Mouse (Mus musculus): Measurements from ENCODE around the gene Rundc3a. TPM values are rescaled to one million over a fixed set of nuclear protein-coding genes. Genes with fewer than 3 reads are reported as not detected.
A peak's percentile ranks its signal among the peaks of the same experiment; 100 is the strongest.

Gene Rundc3a
- total RNA-seq, 2 experiments from 2014 or later: not detected

- ATAC-seq (replicated peaks; ENCODE audit: poor library complexity, severe bottlenecking): no peak
Observed at GRCm38 (mm10) chr11:102431728-102432114, 38.5 kb downstream of the Rundc3a start.

- peak; percentile 47 for ATAC-seq (replicated peaks; ENCODE audit: poor library complexity, severe bottlenecking)
Observed at GRCm38 (mm10) chr11:102432115-102432843, 39.1 kb downstream of the Rundc3a start.

GRCm38 (mm10) chr11:102432896-102433295 is 39.7 kb downstream of the Rundc3a start:
- no peak for ATAC-seq (replicated peaks; ENCODE audit: poor library complexity, severe bottlenecking)

- no peak for ATAC-seq (replicated peaks; ENCODE audit: poor library complexity, severe bottlenecking)
Observed at GRCm38 (mm10) chr11:102433866-102434265, 40.7 kb downstream of the Rundc3a start.

- 0 out of 2 replicates have a peak, but pooled peaks have one; percentile 11 for ATAC-seq (replicated peaks; ENCODE audit: poor library complexity, severe bottlenecking)
Observed at GRCm38 (mm10) chr11:102434406-102434805, 41.2 kb downstream of the Rundc3a start.

GRCm38 (mm10) chr11:102434816-102435705 is 41.9 kb downstream of the Rundc3a start:
- ATAC-seq (replicated peaks; ENCODE audit: poor library complexity, severe bottlenecking): no peak

- ATAC-seq (replicated peaks; ENCODE audit: poor library complexity, severe bottlenecking): no peak
Observed at GRCm38 (mm10) chr11:102435754-102436470, 42.7 kb downstream of the Rundc3a start.

GRCm38 (mm10) chr11:102436471-102436790 is 43.2 kb downstream of the Rundc3a start:
- no peak for ATAC-seq (replicated peaks; ENCODE audit: poor library complexity, severe bottlenecking)

GRCm38 (mm10) chr11:102437120-102438061 is 44.2 kb downstream of the Rundc3a start:
- ATAC-seq (replicated peaks; ENCODE audit: poor library complexity, severe bottlenecking): peak; percentile 25

- peak; percentile 42 for ATAC-seq (replicated peaks; ENCODE audit: poor library complexity, severe bottlenecking)
Observed at GRCm38 (mm10) chr11:102438212-102439092, 45.2 kb downstream of the Rundc3a start.

GRCm38 (mm10) chr11:102439093-102440082 is 46.2 kb downstream of the Rundc3a start:
- no peak for ATAC-seq (replicated peaks; ENCODE audit: poor library complexity, severe bottlenecking)

- ATAC-seq (replicated peaks; ENCODE audit: poor library complexity, severe bottlenecking): peak; percentile 61
Observed at GRCm38 (mm10) chr11:102440255-102440654, 47.1 kb downstream of the Rundc3a start.

- no peak for ATAC-seq (replicated peaks; ENCODE audit: poor library complexity, severe bottlenecking)
Observed at GRCm38 (mm10) chr11:102441434-102441833, 48.2 kb downstream of the Rundc3a start.

GRCm38 (mm10) chr11:102442089-102442488 is 48.9 kb downstream of the Rundc3a start:
- no peak for ATAC-seq (replicated peaks; ENCODE audit: poor library complexity, severe bottlenecking)

GRCm38 (mm10) chr11:102443740-102444139 is 50.5 kb downstream of the Rundc3a start:
- ATAC-seq (replicated peaks; ENCODE audit: poor library complexity, severe bottlenecking): no peak

- no peak for ATAC-seq (replicated peaks; ENCODE audit: poor library complexity, severe bottlenecking)
Observed at GRCm38 (mm10) chr11:102444321-102444720, 51.1 kb downstream of the Rundc3a start.

GRCm38 (mm10) chr11:102444781-102445180 is 51.6 kb downstream of the Rundc3a start:
- no peak for ATAC-seq (replicated peaks; ENCODE audit: poor library complexity, severe bottlenecking)
